Mouse (Mus musculus) spleen, adult 2 months (tissue): ENCODE measurements around the gene Rab31. TPM values are rescaled to one million over a fixed set of nuclear protein-coding genes. Genes with fewer than 3 reads are reported as not detected.

Experiments
- DNase-seq, 2 experiments: peaks; one replicate each; pipeline versions ENCODE4 v3.0.0 to v3.0.0-alpha.2; 2012 to 2021; ENCODE audit warnings: low spot score in 2 of 2, low read depth in 1 of 2
- H3K27ac ChIP-seq: fragments of 200-500 bp; 2 replicates; pipeline ENCODE4 v1.5.1; 2012; ENCODE audit warnings: low read length, inconsistent platforms; ENCODE audit not compliant: insufficient read depth
- H3K27me3 ChIP-seq: fragments of 200-500 bp; 2 replicates; pipeline ENCODE4 v1.6.1; 2012; ENCODE audit warnings: mild to moderate bottlenecking, moderate library complexity, low read length, inconsistent platforms; ENCODE audit not compliant: control insufficient read depth, insufficient read depth
- H3K36me3 ChIP-seq: fragments of 200-500 bp; 2 replicates; pipeline ENCODE4 v1.6.1; 2012; ENCODE audit warnings: mild to moderate bottlenecking, low read length, inconsistent platforms; ENCODE audit not compliant: control insufficient read depth, insufficient read depth
- H3K4me1 ChIP-seq: fragments of 200-500 bp; 2 replicates; pipeline ENCODE4 v1.6.1; 2011; ENCODE audit warnings: inconsistent platforms; ENCODE audit not compliant: control insufficient read depth, insufficient read depth, insufficient read length
- H3K4me3 ChIP-seq: fragments of 200-500 bp; 2 replicates; pipeline ENCODE4 v1.5.1; 2011; ENCODE audit warnings: mild to moderate bottlenecking, inconsistent platforms; ENCODE audit not compliant: insufficient read depth, insufficient read length; ENCODE audit errors: extremely low read depth
- CTCF ChIP-seq: fragments of 200-500 bp; IDR thresholded peaks from 2 replicates; pipeline ENCODE4 v1.5.1; 2011; ENCODE audit warnings: mild to moderate bottlenecking, inconsistent platforms; ENCODE audit not compliant: insufficient read depth, insufficient read length, insufficient replicate concordance; ENCODE audit errors: extremely low read depth
- POLR2A ChIP-seq: fragments of 200-500 bp; IDR thresholded peaks from 2 replicates; pipeline ENCODE4 v1.6.1; 2011; ENCODE audit warnings: low read depth, low read length, inconsistent platforms
- WGBS: fragments of 180-500 bp; shearing (Covaris S2); methylation state at CpG from one replicate; pipeline ENCODE4 v1.1.7; 2018; 5-methylcytosine and 5-hydroxymethylcytosine counted together
- polyA plus RNA-seq: library from polyadenylated mRNA; depleted of rRNA; stranded (reverse); fragments of >200 nt; gene quantifications from 2 replicates; pipeline ENCODE4 v1.2.3, GENCODE M21; 2012

The Rab31 gene
- polyA plus RNA-seq, 1 experiment, result 12.3 TPM

DNA sequence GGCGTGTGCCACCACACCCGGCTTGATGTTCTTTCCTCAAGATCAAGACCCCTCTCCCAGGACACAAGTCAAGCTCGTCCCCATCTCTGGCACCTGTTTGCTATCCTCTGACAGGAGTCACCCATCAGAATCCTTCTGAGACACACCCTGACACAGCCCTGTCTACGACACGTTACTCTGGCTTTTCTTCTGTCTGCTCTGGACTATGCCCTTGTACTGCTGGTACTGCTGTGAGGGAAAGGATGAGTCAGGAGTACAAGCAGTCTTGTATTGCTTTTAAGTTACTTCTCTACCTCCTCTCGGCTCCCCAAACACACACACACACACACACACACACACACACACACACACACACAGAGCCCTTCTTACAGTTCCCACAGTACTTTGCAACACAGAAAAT, 91.0 kb downstream of the Rab31 start:
- no peak overlapping the region for H3K4me3 ChIP-seq
- H3K4me1 ChIP-seq, result no peaks in the 10 kb centered on the region
- DNase-seq, result no peak
- WGBS, result 87% methylated on average over 6 of the region's 6 CpGs
- no peaks in the 10 kb centered on the region for H3K27me3 ChIP-seq
- no peaks in the 10 kb centered on the region for H3K36me3 ChIP-seq
- TF ChIP-seq CTCF (no peak), POLR2A (no peak)
- no peak overlapping the region for H3K27ac ChIP-seq

DNA sequence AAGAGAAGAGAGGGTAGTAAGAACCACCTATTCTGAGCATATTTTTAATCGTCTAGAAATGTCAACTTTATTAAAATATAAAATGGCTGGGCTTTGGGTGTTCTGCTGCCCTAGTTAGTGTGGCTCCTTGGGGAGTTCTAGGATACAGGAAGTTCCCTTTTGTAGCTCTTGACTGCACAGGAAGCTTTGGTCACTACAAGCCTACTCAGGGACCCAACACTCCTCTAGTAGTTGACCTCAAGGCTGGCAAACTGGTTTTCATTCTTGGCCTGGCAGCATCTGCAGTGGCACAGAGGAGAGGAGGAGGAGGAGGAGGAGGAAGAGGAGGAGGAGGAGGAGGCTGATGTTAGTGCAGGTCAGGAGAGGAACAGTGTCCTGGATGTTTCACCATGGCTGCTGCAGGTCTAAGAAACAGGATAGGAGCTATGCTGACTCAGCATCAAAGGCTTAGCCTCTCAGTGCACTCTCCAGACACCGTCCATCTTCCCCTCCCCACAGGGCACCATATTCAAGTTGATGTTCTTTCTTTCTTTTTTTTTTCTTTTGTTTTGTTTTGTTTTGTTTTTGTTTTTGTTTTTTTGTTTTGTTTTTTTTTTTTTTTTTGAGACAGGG, 91.6 kb downstream of the Rab31 start:
- 80% methylated on average over 2 of the region's 2 CpGs for WGBS
- no peak overlapping the region for H3K27ac ChIP-seq
- H3K36me3 ChIP-seq, result no peaks in the 10 kb centered on the region
- no peaks in the 10 kb centered on the region for H3K4me1 ChIP-seq
- DNase-seq, result no peak
- TF ChIP-seq CTCF, result no peak
- TF ChIP-seq POLR2A, result no peak
- H3K4me3 ChIP-seq, result no peak overlapping the region
- H3K27me3 ChIP-seq, result no peaks in the 10 kb centered on the region

DNA sequence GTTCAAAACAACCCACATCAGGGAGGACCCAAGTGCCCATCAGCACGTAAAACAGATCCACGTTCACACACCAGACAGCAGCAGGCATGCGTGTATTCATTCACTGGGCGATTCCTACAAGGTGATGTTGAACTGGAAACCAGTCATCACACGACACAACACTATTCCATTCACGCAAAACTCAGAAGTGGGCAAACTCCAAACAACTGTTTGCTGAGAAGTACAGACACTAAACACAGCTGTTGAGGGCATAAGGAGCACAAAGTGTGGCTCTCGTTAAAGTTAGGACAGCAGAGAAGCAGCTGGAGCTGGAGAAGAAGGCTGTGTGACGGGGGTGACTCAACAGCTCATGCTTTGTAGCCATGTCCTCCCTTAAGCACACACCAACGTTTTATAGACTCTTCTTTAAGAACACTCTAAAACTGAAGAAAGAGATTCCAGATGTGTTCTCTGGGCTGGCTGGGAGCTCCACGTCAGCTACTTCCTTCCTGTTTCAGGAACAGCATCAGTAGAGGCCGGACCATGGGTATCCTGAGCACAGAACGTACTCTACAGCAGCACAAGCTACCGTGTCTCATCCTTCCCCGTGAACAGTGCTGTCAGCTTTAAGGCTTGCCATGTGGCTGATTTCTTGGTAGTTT, 92.6 kb downstream of the Rab31 start:
- no peak for TF ChIP-seq POLR2A
- TF ChIP-seq CTCF, result no peak
- no peak for DNase-seq
- no peaks in the 10 kb centered on the region for H3K36me3 ChIP-seq
- 63% methylated on average over 14 of the region's 14 CpGs for WGBS
- peaks cover 4% of the 10 kb centered on the region; the same call in 1 of the 2 replicates for H3K4me1 ChIP-seq
- no peak overlapping the region for H3K27ac ChIP-seq
- no peaks in the 10 kb centered on the region for H3K27me3 ChIP-seq
- H3K4me3 ChIP-seq, result no peak overlapping the region

DNA sequence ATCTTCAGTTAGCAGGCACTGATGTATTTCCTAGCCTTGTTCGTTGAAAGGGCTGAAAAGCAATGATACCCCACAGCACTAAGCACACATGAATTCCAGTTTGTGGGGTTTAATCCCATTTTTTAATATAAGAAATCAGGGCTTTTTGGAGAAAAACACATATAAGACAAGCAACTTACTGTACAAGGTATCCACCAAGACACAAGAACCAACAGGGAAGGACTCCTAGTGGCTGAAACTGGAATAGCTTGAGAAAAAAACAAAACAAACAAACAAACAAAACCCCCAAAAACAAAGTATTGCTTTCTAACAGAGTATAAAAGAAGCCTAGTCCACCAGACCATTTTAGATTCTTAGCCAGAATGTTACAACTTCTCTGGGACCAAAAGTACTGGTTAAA, 94.8 kb downstream of the Rab31 start:
- H3K36me3 ChIP-seq, result no peaks in the 10 kb centered on the region
- DNase-seq, result no peak
- WGBS, result 78% methylated on average over 1 of the region's 1 CpGs
- H3K27ac ChIP-seq, result no peak overlapping the region
- no peak overlapping the region for H3K4me3 ChIP-seq
- H3K4me1 ChIP-seq, result peaks cover 9% of the 10 kb centered on the region; the same call in 1 of the 2 replicates
- H3K27me3 ChIP-seq, result no peaks in the 10 kb centered on the region
- TF ChIP-seq POLR2A (no peak), CTCF (no peak)

DNA sequence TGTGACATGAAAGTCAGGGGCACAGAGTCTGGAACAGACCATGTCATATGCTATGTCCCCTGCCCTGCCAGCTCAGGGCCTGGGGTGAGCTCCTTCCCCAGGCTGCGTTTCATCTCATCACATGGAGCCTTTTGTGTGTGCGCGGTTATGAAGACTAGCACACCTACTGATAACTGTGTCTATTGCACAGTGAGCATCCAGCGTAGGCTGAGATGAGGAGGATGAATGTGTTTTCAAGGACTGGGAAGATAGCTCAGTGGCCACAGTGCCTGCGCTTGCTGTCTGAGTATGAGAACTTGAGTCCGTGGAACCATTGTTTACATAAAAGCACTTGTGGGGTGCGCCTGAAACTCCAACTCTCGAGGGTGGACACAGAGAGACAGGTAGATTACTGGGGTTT, 96.0 kb downstream of the Rab31 start:
- WGBS, result 94% methylated on average over 8 of the region's 8 CpGs
- H3K27me3 ChIP-seq, result no peaks in the 10 kb centered on the region
- H3K36me3 ChIP-seq, result no peaks in the 10 kb centered on the region
- H3K27ac ChIP-seq, result no peak overlapping the region
- no peak for DNase-seq
- TF ChIP-seq CTCF, result no peak
- TF ChIP-seq POLR2A, result no peak
- H3K4me1 ChIP-seq, result peaks cover 9% of the 10 kb centered on the region; the same call in 1 of the 2 replicates
- H3K4me3 ChIP-seq, result no peak overlapping the region

DNA sequence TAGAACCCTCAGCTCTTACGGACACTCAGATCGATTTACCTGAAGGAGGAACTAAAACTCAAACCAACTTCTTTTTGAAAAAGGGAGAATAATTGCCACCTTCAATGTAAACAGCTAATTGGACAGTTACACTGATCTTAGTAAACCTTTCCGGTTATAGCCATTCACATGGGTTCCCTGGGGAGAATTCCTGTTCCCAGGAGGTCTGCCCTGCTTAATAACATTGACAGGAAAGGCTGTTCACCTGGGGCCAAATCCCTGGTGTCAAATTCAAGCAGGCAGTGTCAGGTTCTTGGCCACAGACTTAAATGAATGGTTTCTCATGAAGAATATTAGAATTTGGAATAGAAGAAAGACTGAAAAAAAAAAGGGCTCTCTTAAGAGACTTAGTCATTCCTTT, 96.6 kb downstream of the Rab31 start:
- Histone ChIP-seq H3K36me3 (no peaks in the 10 kb centered on the region), H3K4me3 (no peak overlapping the region), H3K27ac (no peak overlapping the region), H3K27me3 (no peaks in the 10 kb centered on the region), H3K4me1 (peaks cover 9% of the 10 kb centered on the region; the same call in 1 of the 2 replicates)
- no peak for DNase-seq
- TF ChIP-seq CTCF, result no peak
- 78% methylated on average over 3 of the region's 3 CpGs for WGBS

DNA sequence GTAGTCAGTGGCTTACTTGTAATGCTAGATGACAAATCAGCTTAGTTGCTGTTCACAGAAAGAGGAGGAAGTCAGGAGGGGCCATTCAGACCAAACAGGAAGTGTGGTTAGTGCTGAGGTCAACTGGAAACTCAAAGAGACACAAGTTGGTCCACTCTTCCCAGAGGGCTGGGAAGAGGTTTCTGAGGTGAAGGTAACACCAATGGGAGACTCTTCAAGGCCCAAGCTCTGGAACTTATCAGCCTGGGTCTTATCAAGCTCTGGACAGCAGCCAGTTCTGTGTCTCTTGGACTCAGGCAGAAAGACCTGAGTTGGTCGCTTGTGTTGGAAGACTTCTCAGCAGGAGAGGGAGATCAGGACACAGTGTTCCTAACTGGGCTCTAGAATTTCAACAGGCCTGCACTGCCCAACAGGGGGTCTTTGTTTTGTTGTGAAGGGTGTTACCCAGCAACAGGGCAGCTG, 97.8 kb downstream of the Rab31 start:
- peak overlapping the region; percentile 11; the same call in 1 of the 2 replicates for H3K27ac ChIP-seq
- peaks cover 9% of the 10 kb centered on the region; the same call in 1 of the 2 replicates for H3K4me1 ChIP-seq
- no peak overlapping the region for H3K4me3 ChIP-seq
- WGBS, result 30% methylated on average over 1 of the region's 1 CpGs
- H3K27me3 ChIP-seq, result no peaks in the 10 kb centered on the region
- H3K36me3 ChIP-seq, result no peaks in the 10 kb centered on the region
- peak in 1 of 2 experiments; percentile 7 for DNase-seq
- no peak for TF ChIP-seq POLR2A
- no peak for TF ChIP-seq CTCF
